Mouse (Mus musculus) testis, adult 2 months (tissue): ENCODE measurements around the gene Ubr4.

Source experiments
- CTCF ChIP-seq: fragments of 200-500 bp; IDR thresholded peaks from 2 replicates; pipeline ENCODE4 v1.5.1; 2012; ENCODE audit warnings: low read depth, mild to moderate bottlenecking, inconsistent platforms, low read length, moderate library complexity; ENCODE audit not compliant: control insufficient read depth, insufficient read depth, insufficient replicate concordance
- POLR2A ChIP-seq: fragments of 200-500 bp; IDR thresholded peaks from 2 replicates; pipeline ENCODE4 v1.6.1; 2012; ENCODE audit warnings: low read depth, mild to moderate bottlenecking, inconsistent platforms, low read length, moderate library complexity; ENCODE audit not compliant: control insufficient read depth

DNA sequence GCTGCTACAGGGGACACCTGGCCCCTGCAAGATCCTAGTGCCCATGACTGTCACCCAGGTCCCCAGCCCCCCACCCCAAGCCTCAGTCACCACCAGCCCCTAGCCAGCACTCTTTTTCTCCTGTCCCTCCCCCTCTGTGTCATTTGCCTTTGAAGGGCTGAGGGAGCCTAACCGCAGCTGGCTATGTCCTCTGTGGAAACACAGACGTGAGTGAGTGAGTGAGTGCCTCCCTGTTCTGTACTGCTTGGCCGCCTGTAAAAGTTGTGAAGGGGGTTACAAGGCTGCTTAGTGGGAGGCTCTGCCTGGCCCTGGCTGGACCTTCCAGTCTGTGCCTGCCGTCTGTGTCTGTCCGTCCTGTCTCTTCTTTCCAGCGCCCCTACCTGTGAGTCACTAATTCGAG lies 183.3 kb downstream of the Ubr4 start:
- TF ChIP-seq CTCF (no peak), POLR2A (no peak)
